Mouse (Mus musculus) A20 (cell line): ENCODE data around the gene Gm4303.
"Not testable (repeated sequence)": the region's sequence is repeated elsewhere in the genome, so short reads cannot be mapped to it uniquely, and the experiment has no call there.

Source experiments
- DNase-seq: peaks from one replicate; pipeline ENCODE4 v3.0.0-alpha.2; 2011; ENCODE audit warnings: low read depth, low spot score

The Gm4303 gene

GRCm38 (mm10) chr10:100345672-100346071 lies at the start of gene Gm4303:
Gene Gm4303 (plus strand): TSS chr10:100345972.
- not testable (repeated sequence) for DNase-seq

- DNase-seq, result no peak
Observed at GRCm38 (mm10) chr10:100296105-100296504, 49.7 kb upstream of the Gm4303 start.

DNA sequence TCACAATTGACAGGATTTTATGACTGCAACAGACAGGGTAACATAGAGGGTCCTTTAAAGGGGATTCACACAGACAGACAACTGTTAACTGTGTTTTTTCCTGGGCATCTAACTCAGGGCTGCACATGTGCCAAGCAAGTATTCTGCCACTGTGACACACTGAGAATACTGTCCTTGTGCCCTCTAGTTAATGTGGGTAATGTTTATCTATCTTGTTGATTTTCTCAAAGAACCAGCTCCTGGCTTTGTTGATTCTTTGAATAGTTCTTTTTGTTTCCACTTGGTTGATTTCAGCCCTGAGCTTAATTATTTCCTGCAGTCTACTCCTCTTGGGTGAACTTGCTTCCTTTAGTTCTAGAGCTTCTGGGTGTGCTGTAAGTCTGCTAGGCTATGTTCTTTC lies 45.7 kb upstream of the Gm4303 start:
- DNase-seq, result not testable (repeated sequence)

- DNase-seq, result not testable (repeated sequence)
Observed at GRCm38 (mm10) chr10:100335376-100335775, 10.4 kb upstream of the Gm4303 start, which contains the start of gene Gm4301. Gene Gm4301 (plus strand): TSS chr10:100335676.

GRCm38 (mm10) chr10:100340536-100340935 lies 5.2 kb upstream of the Gm4303 start, which contains the start of gene Gm4302:
Gene Gm4302 (plus strand): TSS chr10:100340836.
- not testable (repeated sequence) for DNase-seq

GRCm38 (mm10) chr10:100350793-100351192 lies 5.0 kb downstream of the Gm4303 start, which contains the start of gene Gm4305:
Gene Gm4305 (plus strand): TSS chr10:100351093.
- DNase-seq, result not testable (repeated sequence)

DNA sequence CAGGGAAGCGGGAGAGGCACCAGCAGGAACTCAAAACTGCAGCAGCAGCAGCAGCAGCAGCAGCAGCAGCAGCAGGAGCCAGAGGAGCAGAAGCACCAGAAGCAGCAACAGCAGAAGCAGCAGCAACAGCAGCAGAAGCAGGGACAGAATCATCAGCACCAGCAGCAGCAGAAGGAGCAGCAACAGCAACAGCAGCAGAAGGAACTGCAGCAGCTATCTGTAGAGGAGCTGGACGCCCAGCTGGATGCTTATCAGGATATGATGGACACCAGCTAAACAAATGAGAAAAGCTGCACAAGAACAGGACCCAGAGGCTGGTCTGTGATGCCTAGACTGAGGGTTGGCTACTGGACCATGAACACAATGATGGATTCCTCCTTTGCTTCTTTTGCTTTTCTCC lies 11.1 kb downstream of the Gm4303 start:
- DNase-seq, result not testable (repeated sequence)

DNA sequence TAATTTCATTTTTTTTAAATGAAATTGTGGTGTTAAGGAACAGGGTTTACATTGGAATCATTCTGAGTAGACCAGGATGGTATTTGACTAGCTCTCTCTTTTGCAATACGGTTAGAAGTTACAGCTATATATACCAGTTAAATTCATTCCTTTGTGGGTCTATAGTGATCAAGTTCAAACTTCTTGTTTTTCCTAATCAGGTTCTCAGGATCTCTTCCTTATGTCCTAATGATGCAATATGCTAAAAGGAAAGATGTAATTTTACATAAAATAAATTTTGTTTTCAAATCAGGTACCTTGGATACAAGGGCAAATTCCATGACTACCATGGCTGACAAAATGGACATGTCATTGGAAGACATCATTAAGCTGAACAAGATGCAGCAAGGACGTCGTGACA lies 15.3 kb downstream of the Gm4303 start, which contains the start of gene Gm4307:
Gene Gm4307, plus strand, starts transcription at position 301 of the 400 bp plus-strand sequence.
- not testable (repeated sequence) for DNase-seq

- DNase-seq, result not testable (repeated sequence)
Observed at GRCm38 (mm10) chr10:100382460-100382859, 36.7 kb downstream of the Gm4303 start, which contains the start of gene Gm4312. Gene Gm4312 (minus strand): TSS chr10:100382560.
